Mouse (Mus musculus) stomach, embryonic 14.5 days (tissue): ENCODE results near the gene Ifi27. TPM values are rescaled to one million over a fixed set of nuclear protein-coding genes. Genes with fewer than 3 reads are reported as not detected.

ENCODE experiments used
- polyA plus RNA-seq: library from polyadenylated mRNA; unstranded; fragments of >200 nt; fragmentation: Nextera tagmentation; extraction: Ambion mirVana; gene quantifications from 2 replicates; pipeline ENCODE4 v1.2.1, GENCODE M21; 2014

The Ifi27 gene
- polyA plus RNA-seq, 1 experiment from 2014 or later = 55.7 TPM

Other genes starting within 250 kb of the Ifi27 start
- 3.4 and 3.5 TPM in 2 replicates for gene Prima1, start 192.1 kb upstream of the Ifi27 start, polyA plus RNA-seq
- gene Fam181a, start 123.2 kb upstream of the Ifi27 start, polyA plus RNA-seq = not detected in 2 replicates
- gene Asb2, start 78.2 kb upstream of the Ifi27 start, polyA plus RNA-seq = 22.0 and 22.3 TPM in 2 replicates
- 6.5 and 7.2 TPM in 2 replicates for gene Otub2, start 45.5 kb upstream of the Ifi27 start, polyA plus RNA-seq
- 0.25 and 0.87 TPM in 2 replicates for gene 9330161L09Rik, start 26.4 kb upstream of the Ifi27 start, polyA plus RNA-seq
- 89.4 and 91.4 TPM in 2 replicates for gene Ddx24, start 8.4 kb upstream of the Ifi27 start, polyA plus RNA-seq
- gene Ifi27l2a, start 9.5 kb downstream of the Ifi27 start, polyA plus RNA-seq = 16.9 and 17.1 TPM in 2 replicates
- gene Ifi27l2b, start 23.0 kb downstream of the Ifi27 start, polyA plus RNA-seq = 1.3 and 2.0 TPM in 2 replicates
- gene Ppp4r4, start 98.1 kb downstream of the Ifi27 start, polyA plus RNA-seq = 1.9 TPM in 2 replicates
- gene Serpina10, start 197.2 kb downstream of the Ifi27 start, polyA plus RNA-seq = 0.12 and 0.18 TPM in 2 replicates
- 2.0 and 35.1 TPM in 2 replicates for gene Serpina6, start 223.0 kb downstream of the Ifi27 start, polyA plus RNA-seq
- not detected in 2 replicates for gene Serpina16, start 241.9 kb downstream of the Ifi27 start, polyA plus RNA-seq